ENCODE assay signal across 8 mouse cellular contexts in genomic region chr10:21158918-21159443, GRCm38 (mm10). TPM values are rescaled to one million over a fixed set of nuclear protein-coding genes. Genes with fewer than 3 reads are reported as not detected.
DNase-seq lines count a peak whose midpoint lies in the region; ATAC-seq and TF ChIP-seq lines count a peak whose summit lies in the region.

No protein-coding gene starts in this region.

- H3K9ac ChIP-seq in heart, embryonic 11.5 days (ENCODE audit: low read depth, low read length) = no peak overlapping the region

- no peaks in the 10 kb centered on the region for H3K9me3 ChIP-seq in heart, embryonic 11.5 days (replicated peaks; ENCODE audit: control insufficient read depth, low read length)

- ATAC-seq in heart, embryonic 11.5 days (replicated peaks; ENCODE audit: insufficient number of reproducible peaks, low FRiP score, low TSS enrichment) = peak; percentile 31; the same call in 1 of the 2 replicates
- ATAC-seq in granulocyte monocyte progenitor cell, adult 5-6 weeks (replicated peaks; ENCODE audit: poor library complexity, severe bottlenecking) = peak; percentile 30

- H3K4me3 ChIP-seq in heart, embryonic 11.5 days (ENCODE audit: low read depth, low read length) = peak overlapping the region; percentile 68
- peak overlapping the region; percentile 55 for H3K4me3 ChIP-seq in cerebellum, adult 2 months (replicated peaks; ENCODE audit: insufficient read depth, low read depth, low read length)

- intact Hi-C loops in heart, postnatal 25 days (cut with DNase I) = no loop called here

- TF ChIP-seq POLR2A in cerebellum, adult 2 months (IDR thresholded peaks at IDR 0.05; ENCODE audit: borderline replicate concordance, insufficient read depth, low read length) = no peak

- H3K4me1 ChIP-seq in heart, embryonic 11.5 days (ENCODE audit: control insufficient read depth, insufficient read depth, low read length) = peaks cover 6% of the 10 kb centered on the region
- no peaks in the 10 kb centered on the region for H3K4me1 ChIP-seq in cerebellum, adult 2 months (ENCODE audit: control insufficient read depth, insufficient read depth, low read length)

- H3K27me3 ChIP-seq in heart, embryonic 11.5 days (ENCODE audit: control insufficient read depth, insufficient read depth, low read length) = peaks cover 37% of the 10 kb centered on the region
- H3K27me3 ChIP-seq in cerebellum, adult 2 months (ENCODE audit: control insufficient read depth, insufficient read depth, low read length) = no peaks in the 10 kb centered on the region

- H3K27ac ChIP-seq in heart, embryonic 11.5 days (ENCODE audit: low read depth, low read length) = no peak overlapping the region
- no peak overlapping the region for H3K27ac ChIP-seq in cerebellum, adult 2 months (ENCODE audit: insufficient read depth, low read length)

- H3K36me3 ChIP-seq in heart, embryonic 11.5 days (ENCODE audit: control insufficient read depth, insufficient read depth, low read length) = no peaks in the 10 kb centered on the region

- DNase-seq in heart, postnatal 25 days (ENCODE audit: low spot score) = no peak
- peak; percentile 11 to 29 for DNase-seq in cerebellum, adult 2 months
- DNase-seq in kidney, postnatal 10 days = peak; percentile 66
- peak; percentile 59 to 68 for DNase-seq in lung, postnatal 4 days
- peak; percentile 46 for DNase-seq in spleen, adult 12 weeks (ENCODE audit: low spot score)
- no peak for DNase-seq in layer of hippocampus, postnatal 36 days

- no peak for TF ChIP-seq CTCF in cerebellum, adult 2 months (IDR thresholded peaks at IDR 0.05; ENCODE audit: borderline replicate concordance, insufficient read depth, low read depth, low read length)

- WGBS in heart, embryonic 11.5 days (ENCODE audit: insufficient replicate concordance) = 0% methylated on average over 35 of the region's 35 CpGs
- under 1% methylated on average over 35 of the region's 35 CpGs for WGBS in cerebellum, adult 2 months

- H3K4me2 ChIP-seq in heart, embryonic 11.5 days = peak overlapping the region; percentile 100

RNA-seq across cellular contexts. Expression of gene Myb, which starts 1.8 kb away (rescaled TPM):
- 1.1 and 1.9 TPM in 2 replicates for polyA plus RNA-seq in heart, embryonic 11.5 days (2014; fragmentation: Nextera tagmentation; extraction: Ambion mirVana)
- total RNA-seq in heart, postnatal 25 days (2021) = under 1 TPM in 1 of 2 experiments, not detected in 1; 0.23 TPM
- polyA plus RNA-seq in cerebellum, adult 2 months (2012; rRNA removed) = 0.74 and 0.75 TPM in 2 replicates
- total RNA-seq in granulocyte monocyte progenitor cell, adult 5-6 weeks (2014; fragmentation: Nextera tagmentation) = 711 and 754 TPM in 2 replicates
- 604 and 618 TPM in 2 replicates for total RNA-seq in granulocyte monocyte progenitor cell, adult 5-6 weeks (2017)
- total RNA-seq in layer of hippocampus, postnatal 36 days (2021) = under 1 TPM; 0.42 to 0.71 TPM

Comparison
In these comparisons a context has a peak if more than half of its experiments do, and no peak if none do; other contexts are left out.
1. DNase-seq: peak in cerebellum, adult 2 months (2 of 2), kidney, postnatal 10 days (single experiment), lung, postnatal 4 days (2 of 2) and spleen, adult 12 weeks (single experiment); none in heart, postnatal 25 days (single experiment) and layer of hippocampus, postnatal 36 days (0 of 2).
2. RNA of gene Myb, which starts 1.8 kb away (total RNA-seq): 604 to 754 TPM in granulocyte monocyte progenitor cell, adult 5-6 weeks; 0.42 to 0.71 TPM in layer of hippocampus, postnatal 36 days and 0.23 TPM in heart, postnatal 25 days; every median in the first group is over 100 times any median in the second.